Mouse (Mus musculus) layer of hippocampus, adult 11-12 months (tissue): ENCODE data around the gene Tcf21.

ENCODE experiments used
- DNase-seq: peaks from one replicate; pipeline ENCODE4 v3.0.0; 2022; ENCODE audit warnings: low spot score

Tcf21 gene

DNA sequence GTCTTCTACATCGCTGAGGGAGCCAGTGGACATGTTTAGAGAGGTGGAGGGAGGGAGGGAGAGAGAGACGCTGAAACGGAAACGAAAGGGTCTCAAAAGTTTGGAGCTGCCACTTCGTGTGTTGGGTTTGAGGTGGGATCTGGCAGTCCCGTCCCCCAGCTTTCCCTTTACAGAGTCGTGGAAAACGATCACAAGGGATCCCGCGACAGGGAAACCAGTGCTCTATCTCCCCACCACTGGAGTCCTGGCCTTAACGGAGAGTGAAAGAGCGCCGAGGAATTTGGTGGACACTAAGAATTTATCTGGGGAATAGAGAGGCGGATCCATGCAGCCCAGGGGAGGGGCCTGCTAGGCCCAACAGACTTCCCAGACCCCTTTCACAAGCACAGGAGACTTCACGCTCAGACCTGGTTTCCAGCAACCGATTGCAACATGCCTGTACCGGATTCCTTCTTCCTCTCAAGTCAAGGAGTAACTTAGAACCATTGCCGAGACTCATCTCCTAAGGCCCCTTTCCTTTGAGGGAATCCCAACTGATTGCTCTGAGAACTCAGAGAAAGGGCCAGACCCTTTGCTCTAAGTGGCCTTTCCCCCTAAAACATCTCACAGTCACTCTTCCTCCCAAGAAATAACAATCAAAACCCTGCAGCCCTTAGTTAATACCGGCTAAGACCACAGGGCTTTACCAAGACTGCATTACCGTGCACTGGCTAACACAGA, at the start of gene Tcf21:
Gene Tcf21 (minus strand): TSS at position 304 of the 720 bp plus-strand sequence.
- DNase-seq: no peak

DNA sequence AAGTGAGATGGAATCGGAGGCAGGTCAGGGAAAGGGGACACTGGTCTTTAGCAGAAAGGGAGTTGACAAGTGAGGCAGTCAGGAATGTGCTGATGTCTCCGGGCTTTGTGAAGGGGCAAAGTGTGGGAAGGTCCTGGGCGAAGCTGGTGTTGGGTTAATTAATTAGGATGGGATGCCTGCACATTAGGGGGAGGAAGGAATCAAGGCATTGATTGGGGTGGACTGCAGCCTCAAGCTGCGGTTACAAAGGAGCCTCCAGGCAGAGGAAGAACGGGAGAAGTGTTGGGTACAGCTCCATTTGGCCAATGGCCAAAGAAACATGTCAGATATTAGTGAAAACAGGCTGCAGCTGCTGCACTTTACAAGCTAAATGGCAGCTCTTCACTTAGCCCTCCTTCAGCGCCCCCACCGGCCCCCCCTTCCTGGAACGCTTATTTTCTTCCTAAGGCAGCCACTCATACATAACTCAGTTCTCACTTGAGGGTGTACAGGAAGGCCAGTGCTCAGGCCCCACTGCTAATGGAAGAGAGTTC, 48.5 kb upstream of the Tcf21 start:
- DNase-seq: no peak

DNA sequence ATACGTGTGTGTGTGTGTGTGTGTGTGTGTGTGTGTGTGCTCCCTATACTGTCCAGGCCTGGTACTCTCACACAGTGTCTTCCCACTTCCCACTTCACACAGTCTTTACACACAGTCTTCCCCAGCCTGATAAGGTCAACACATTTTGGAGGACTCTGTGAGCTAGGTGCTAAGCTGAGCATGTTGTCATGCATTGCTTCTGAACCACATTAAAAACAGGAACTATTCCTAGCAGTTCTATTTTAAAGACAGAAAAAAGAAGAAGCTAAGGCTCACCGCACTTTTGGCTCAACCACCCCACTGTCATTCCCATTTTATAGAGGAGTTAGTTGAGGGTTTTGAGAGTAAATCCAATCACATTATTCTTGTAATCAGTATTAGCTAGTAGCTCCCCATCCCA, 47.2 kb upstream of the Tcf21 start:
- no peak for DNase-seq

DNA sequence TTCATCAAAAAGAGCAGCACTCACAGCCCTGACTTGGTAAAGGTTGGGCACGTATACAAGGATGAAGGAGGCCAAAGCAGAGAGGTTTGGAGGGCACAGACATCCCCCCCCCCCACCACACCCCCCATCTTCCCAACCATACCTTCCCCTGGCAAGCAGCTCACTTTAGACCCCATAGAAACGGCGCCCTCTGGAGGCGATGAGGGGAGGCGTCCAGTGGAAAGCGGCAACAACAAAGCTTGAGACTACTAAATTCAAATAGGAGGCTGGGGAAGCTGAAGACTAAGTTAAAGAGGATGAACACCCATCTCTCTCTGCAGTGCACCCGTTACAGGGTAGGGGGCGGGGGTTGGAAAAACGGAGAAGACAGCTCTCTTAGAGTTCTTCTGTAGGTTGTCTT, 38.1 kb upstream of the Tcf21 start:
- DNase-seq: no peak

DNA sequence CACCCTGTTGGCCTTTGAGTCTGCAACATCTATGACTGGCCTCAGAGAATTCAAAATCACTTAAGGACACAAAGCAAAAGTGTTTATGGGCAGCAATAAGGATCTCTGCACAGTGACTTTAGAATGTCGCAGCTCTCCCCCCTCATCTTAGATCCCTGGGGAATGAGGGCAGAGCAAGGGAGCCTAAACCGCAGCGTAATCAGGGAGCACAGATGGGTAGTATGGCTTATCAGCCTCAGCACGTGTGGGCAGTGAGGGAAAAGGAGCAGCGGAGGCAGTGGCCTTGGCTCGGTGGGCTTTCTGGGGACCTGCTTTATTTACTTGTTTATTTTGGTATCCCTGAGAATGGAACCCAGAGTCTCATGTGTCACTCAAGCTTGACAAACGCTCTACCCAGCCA, 34.4 kb upstream of the Tcf21 start:
- no peak for DNase-seq

DNA sequence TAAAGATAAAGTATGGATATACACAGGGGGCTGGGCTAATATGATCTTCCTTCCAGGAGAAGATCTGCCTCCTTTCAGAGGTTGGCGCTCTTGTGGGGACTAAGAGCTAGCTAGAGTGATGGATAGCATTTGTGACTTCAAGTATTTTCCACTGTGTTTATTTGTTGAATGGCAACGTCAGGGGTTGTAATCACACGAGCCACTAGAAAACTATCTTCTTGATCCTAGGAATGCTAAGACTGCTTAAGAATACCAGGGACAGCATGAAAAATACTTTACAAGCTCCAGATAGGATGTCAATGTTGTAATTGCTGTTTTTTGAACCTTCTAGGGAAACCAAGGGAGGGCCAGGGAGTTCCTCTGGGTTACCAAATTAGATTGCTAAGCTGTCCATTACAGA, 25.4 kb upstream of the Tcf21 start:
- DNase-seq: no peak

DNA sequence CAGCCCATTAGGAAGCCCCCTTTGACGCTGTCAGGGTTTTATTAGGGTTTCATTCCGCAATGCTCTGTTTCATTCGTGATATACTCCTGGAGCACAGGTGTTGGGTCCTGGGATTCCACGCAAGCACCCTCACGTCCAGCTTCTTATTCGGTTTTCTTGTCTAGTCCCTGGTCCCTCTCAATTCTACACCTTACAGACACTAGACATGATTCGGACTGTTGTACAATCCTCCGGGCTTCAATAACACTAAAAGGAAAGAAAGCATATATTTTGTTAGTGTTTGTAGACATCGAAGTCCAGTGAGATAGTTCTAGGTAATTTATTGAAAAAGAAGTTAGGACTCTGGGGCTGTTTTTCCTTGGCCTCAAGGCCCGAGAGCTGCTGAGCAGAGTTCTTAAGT, 24.8 kb upstream of the Tcf21 start:
- no peak for DNase-seq

DNA sequence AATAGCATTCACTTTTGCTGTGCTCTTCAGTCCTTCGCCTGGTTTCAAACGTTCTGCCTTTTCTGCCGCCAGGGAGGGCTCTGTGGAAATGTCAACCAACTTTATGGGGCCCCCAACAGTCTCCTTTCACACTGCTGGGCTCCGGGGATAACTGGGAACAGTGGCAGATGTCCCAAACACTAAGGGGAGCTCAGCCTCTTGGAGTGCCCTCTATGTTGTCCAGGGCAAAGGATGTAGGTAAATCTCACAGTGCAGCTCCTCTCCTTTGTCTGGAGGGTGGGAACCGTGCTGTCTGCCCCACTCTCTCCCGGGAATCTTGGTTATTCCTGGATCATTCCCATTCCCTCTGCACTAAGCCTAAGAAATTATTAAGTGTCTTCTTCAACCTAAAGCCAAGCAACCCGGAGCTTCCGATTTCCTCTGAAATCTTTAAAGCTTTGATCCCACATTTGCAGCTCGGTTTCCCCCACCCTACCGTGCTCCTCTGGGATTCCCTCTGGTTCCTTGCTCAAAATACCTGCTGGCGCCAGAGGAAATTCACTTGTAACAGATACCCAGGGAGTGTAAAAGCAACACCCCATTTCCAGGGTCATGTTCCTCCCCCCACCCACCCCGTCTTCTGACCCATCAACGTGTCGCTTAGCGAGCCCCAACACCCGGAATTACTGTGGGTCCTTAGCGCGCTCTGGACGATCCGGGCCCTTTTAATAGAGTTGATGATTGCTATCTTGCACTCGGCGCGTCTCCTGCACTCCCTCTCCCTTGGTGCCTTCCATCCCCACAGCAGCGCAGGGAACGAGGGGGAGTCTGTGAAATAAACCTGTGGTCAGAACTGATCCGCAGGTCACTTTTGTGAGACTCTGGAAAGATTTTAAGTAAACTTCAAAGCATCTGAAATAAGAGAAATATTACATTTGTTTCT, 23.7 kb upstream of the Tcf21 start:
- no peak for DNase-seq

DNA sequence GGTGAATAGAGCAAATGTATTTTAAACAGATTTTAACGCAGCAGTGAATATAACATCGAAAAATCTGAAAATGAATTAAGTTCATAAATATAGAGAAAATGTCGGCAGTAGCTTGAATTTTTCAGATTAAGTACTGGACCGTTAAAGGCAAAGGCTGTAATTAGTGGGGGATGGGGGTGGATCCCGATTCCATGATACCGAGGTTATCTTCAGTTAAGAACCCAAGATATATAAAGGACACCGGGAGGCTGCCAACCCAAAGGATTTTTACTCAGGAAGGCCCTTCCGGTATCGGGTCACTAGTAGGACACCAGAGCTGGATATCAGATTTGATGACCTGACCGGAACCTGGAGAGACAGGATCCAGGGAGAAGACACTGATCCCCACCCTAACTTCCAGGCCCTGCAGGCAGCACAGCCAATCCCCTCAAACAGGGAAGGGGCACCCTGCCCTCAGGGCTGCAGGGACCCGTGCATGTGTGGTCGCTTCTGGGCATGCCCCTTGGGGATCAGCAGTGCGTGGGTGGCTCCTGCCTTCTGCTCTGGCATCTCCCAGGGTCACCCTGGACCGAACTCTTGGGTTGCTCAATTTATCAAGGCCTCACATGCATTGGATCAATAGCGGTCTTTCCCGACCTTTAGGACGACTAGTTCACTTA, 22.9 kb upstream of the Tcf21 start:
- DNase-seq: no peak

DNA sequence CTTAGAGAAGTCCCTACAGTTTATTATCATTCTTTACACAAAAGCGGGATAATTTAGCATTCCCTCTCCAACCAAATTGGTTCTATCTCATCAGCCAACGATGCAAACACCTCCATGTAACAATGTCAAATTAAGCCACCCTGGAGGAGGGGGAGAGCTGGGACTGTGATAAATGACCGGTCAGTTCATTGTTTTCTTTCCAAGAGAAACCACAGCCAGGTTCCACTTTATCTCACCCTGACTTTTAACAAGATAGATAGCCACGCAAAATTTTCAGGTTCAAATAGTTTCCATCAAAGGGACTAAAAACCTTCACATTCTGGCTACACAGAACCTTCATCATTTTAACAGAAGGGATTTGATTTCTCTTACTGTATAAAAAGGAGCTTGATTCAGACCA, 22.1 kb upstream of the Tcf21 start:
- DNase-seq: no peak

DNA sequence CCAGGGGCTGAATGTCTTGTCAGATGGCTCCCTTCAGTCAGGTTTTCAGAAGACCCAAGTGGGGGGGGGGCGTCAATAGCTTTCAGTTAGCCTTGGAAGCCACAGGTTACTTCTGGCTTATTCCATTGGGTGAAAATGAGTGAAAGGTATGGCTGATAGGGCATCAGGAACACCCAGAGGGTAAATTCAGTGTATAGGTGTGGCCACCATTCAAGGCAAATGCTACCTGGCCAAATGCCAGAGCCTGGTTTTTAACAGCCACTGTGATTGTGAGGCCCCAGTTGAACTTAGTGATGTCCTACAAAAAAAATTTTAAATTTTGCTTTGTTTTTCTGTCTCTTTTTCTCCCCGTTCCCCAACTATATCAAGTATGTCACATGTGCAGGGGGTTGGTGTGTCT, 6.3 kb upstream of the Tcf21 start:
- DNase-seq: no peak

DNA sequence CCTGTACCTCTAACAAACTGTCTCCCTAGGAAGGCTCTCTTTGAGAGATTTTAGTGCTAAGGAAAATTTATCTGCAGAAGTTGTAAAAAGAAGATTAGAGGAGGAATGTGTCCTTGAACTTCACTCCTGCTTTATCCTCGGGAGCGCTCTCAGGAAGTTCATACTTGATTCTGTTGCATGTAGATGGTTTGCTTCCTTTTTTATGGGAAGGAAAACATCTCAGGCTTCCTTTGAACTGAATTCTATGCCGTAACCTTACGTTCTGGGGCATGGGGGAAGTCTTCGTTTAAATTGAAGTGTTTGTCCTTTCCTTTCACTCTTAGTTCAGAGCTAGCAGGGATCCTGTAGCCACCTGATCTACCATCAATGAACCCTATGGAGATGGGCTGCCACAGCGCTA, 2.9 kb upstream of the Tcf21 start:
- DNase-seq: no peak

DNA sequence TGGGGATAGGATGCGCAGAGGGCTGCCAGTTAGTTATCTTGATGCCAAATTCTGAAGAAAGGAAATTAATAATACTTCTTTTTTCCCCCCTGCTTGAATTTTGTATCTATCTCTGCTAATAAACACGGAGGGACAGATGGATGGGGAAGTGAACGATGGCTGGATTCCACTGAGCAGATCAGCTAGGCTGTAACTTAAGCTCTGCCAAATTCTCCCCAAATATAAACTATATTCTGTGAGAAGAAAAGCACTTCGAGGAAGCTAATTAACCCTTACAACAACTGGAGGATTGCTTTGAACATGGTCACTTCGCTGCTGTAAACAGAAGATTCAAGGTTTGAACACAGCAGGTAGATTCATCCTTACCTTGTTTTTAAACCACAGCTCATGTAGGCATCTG, 2.5 kb upstream of the Tcf21 start:
- DNase-seq: no peak

DNA sequence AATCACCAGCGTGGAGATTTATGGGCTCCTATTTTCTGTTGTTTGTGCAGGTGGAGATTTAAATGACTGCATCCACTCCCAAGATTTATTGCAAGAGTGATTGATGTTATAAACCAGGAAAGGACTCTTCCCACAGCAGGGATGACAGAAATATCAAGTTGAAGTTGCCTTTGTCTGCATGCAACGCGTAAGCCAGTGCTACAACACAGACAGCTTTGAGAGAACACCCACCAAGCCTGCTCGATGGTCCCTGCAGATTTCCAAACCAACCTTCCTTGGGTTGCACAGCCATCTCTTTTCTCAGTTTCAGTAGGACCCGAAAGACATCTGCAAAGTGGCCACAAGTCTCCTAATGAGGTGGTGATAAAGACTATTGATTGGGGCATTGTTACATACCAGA, 1.7 kb upstream of the Tcf21 start:
- DNase-seq: no peak

DNA sequence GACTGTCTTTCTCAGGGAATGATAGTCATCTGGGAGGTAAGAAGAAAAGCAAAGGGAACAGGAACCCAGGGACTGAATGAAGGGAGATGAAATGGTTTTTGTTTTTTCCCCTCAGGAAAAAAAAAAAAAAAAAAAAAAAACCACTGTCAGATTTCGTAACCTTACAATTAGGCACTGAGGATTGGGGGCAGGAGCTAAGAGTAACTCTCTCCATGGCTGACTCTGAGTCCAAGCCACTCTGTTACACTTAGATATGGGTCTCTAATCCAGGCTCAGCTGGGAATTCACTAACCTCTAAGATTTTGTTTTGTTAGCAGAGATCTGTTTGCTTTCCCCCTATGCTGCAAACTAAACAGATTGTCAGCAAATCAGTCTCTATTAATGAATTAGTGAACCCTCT, 1.3 kb upstream of the Tcf21 start:
- DNase-seq: no peak

DNA sequence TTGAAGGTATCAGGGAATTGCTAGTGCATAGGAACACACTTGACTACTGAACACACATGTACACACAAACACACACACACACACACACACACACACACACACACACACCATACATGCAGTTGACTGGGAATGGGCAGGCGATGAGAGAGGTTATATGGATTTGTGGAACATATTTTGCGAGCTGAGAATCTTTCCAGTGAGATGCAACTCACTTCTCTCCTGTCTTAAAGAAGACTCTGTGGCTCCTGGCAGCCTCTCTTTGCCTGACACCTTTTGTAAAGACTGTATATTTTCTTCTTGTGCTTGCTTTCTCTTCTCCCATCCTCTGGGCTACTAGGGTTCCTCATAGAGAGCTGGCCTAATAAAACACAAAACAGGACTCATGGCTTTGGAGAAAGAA, 867 bp upstream of the Tcf21 start:
- DNase-seq: no peak

DNA sequence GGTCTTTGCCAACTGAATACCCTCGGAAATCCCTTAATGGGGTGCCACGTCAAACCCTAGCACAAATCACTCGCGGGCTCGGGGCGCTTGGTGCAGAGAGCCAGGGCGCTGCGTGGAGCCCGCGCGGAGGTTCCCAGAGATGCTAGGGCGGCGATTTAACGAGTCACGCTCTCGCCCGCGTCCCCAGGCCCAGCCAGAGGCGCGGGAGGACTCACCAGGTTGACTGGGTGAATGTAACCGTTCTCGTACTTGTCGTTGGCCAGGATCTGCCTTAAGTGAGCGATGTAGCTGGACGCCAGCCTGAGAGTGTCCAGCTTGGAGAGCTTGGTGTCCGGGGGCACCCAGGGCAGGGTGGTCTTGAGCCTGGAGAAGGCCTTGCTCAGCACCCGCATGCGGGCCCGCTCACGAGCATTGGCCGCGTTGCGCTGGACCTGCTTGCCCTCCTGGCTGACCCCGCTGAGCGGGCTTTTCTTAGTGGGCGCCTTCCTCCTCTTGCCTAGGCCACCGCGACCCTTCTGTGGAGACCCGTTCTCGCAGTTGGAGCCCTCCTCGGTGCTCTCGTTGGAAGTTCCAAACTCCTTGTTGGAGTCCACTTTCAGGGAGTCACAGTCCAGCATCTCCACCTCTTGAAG, 619 bp downstream of the Tcf21 start:
- DNase-seq: no peak

DNA sequence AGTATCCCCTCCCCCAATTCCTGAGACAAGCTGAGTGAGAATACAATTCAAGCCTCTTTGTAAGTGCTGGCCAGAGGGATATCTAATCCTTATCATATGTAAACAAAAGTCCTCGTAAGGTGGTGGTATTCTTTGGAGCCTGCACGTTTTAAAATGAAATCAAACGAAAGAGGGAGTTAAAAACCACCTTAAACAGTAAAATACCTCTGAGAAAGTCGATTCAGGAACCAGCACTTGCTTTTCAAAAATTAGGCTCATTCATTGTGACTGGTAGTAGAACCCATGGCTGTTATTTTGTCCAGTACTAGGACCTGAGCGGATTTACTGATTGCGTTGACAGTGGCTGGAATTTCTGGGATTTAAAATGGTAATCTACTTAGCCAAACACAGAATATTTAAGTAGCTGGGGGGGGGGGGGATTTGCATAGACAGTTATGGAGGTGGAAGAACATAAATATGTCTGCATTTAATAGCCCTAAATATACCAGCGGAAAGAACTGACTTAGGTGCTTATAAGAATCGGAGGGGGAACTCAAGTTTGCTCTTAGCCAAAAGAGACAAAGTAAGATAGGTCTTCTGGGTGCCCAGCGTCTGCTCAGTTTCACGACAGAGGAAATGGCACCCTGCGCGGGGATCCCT, 1.3 kb downstream of the Tcf21 start:
- DNase-seq: no peak

DNA sequence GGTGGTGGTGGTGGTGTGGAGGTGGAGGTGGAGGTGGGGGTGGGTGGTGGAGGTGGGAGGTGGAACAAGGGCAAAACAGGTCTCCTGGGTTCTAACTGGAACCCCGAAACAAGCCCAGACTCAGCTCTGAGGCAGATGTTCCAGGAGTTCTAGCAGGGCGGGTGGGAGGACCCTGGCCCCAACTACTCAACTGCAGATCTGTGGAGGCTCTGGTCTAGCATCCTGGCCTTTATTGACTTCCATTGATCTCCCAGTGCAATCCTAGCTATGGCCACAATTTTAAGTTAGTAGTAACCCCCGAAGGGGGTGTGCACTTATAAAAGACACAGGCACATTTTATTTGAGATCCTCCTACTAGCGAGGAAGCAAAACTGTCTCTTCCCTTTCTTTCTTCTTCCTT, 2.0 kb downstream of the Tcf21 start:
- DNase-seq: no peak

DNA sequence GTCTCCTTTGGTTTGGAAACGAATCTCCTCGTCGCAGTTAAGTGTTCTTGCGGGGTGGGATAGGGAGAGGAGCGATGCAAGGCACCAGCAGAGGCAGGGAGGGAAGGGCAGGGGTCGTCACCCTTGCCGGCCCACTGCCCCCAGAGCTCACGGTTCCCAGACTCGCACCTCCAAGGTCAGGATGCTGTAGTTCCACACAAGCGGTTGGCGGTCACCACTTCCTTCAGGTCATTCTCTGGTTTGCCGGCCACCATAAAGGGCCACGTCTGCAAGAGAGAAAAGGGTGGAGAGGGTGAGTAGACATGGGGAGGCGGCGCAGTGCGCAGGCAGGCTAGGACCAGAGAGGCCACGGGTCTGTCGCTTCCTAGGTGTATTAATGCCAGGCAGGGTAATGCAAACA, 2.4 kb downstream of the Tcf21 start:
- DNase-seq: no peak

DNA sequence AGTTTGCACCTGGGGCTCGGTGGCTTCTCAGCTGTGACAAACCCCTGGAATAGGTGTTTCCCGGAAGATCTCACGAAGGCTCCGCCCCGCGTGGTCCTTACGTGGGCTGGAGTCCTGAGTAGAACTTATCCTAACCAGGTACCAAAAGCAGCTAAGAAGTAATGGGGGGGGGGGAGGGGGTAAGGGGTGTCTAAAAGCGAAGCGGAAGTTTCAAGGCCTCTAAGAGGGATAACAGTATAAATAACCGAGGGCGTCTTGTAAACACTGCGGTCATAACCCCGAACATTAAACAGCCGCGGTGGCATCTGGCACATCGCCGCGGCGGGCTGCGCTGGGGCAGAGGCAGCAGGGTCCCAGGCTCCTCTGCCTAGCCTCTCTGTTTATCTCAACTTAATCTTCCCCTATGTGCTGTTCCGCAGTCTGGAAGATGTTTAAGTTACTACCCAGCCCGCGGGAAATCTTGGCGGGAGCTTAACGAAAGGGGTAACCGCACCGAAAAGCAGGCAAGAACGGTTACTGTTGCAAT, 3.7 kb downstream of the Tcf21 start:
- no peak for DNase-seq
